Mouse (Mus musculus) v-Abl transformed pro-B cells (cell line): Measurements from ENCODE around the gene Lrrc74b.

Source experiments
- in situ Hi-C, 2 experiments: fragments of 400-800 bp; cut with MboI; formaldehyde crosslinking; loops; one replicate each; pipeline ENCODE4 v1.15.1; 2025; ENCODE audit not compliant: unreplicated experiment in 2 of 2

The Lrrc74b gene

GRCm38 (mm10) chr16:17561128-17561750, at the start of gene Lrrc74b:
Gene Lrrc74b (minus strand): TSS chr16:17561247.
- in situ Hi-C loops, result loop anchor here (25.0 kb wide), 1 partner anchor 476 kb away; no protein-coding TSS in a partner anchor

GRCm38 (mm10) chr16:17605684-17606083, 44.6 kb upstream of the Lrrc74b start:
- in situ Hi-C loops, result no loop called here

- in situ Hi-C loops, result no loop called here
Observed at GRCm38 (mm10) chr16:17604941-17605340, 43.9 kb upstream of the Lrrc74b start.

GRCm38 (mm10) chr16:17600944-17601562, 40.0 kb upstream of the Lrrc74b start:
- in situ Hi-C loops, result no loop called here

GRCm38 (mm10) chr16:17590731-17591130, 29.7 kb upstream of the Lrrc74b start:
- in situ Hi-C loops, result no loop called here

- in situ Hi-C loops, result no loop called here
Observed at GRCm38 (mm10) chr16:17584555-17584954, 23.5 kb upstream of the Lrrc74b start.

DNA sequence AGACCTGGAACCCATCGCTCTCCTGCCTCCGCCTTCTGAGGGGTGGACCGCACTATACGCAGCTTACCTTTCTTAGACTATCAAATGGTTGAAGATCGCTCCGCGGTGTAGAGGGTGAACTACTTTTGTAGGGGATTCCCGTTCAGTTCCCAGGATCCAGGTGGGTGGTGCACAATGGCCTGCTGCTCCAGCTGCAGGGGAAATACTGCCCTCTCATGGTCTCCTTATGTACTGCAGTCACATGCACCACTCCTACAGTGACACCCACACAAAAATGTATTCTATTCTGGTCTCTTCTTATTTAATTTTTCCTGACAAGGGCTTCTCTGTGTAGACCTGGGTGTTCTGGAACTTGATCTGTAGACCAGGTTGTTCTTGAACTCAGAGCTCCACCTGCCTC, 22.0 kb upstream of the Lrrc74b start, which contains the start of gene Slc7a4:
Gene Slc7a4, minus strand, starts transcription at position 151 of the 400 bp plus-strand sequence.
- in situ Hi-C loops, result no loop called here

DNA sequence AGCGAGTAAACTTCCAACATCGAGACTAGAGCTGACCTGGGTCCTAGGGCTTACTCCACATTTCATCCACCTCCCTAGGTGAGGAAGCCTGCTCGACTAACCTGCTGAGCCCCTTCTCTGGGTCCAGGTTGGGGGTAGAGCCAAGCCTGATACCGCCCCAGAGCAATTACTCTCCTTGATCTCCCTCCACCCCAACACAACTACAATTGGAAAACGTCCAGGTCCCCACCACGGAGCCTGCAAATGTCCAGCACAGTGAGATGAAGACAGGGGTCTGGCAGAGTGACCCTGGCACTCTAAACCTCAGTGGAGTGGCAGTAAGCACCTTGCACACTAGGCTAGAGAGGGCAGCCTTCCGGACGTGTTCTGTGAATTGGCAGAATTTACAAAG, 15.8 kb upstream of the Lrrc74b start:
- in situ Hi-C loops, result no loop called here

GRCm38 (mm10) chr16:17575870-17576824, 15.1 kb upstream of the Lrrc74b start:
- in situ Hi-C loops, result no loop called here

- in situ Hi-C loops, result loop anchor here (25.0 kb wide), 1 partner anchor 471 kb away; no protein-coding TSS in a partner anchor
Observed at GRCm38 (mm10) chr16:17566186-17566585, 5.1 kb upstream of the Lrrc74b start.

DNA sequence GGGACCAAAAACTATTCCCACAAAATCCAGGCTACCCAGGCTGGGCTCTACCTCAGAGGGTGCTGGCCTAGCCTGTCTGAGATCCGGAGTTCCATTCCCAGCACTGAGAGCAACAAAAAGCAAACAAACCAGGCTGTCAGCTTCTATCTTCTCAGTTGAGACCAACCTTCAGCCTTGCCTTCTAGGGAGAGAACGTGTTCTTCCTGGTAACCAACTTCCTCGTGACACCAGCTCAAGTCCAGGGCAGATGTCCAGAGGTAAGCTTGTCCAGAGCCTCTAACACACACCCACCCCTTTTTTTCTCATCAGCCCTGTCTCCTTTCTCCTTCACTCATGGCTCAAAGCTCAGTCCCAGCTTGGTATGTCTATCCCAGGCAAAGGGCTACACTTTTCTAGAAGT, 3.7 kb upstream of the Lrrc74b start:
- in situ Hi-C loops, result loop anchor here (25.0 kb wide), 1 partner anchor 473 kb away; no protein-coding TSS in a partner anchor

DNA sequence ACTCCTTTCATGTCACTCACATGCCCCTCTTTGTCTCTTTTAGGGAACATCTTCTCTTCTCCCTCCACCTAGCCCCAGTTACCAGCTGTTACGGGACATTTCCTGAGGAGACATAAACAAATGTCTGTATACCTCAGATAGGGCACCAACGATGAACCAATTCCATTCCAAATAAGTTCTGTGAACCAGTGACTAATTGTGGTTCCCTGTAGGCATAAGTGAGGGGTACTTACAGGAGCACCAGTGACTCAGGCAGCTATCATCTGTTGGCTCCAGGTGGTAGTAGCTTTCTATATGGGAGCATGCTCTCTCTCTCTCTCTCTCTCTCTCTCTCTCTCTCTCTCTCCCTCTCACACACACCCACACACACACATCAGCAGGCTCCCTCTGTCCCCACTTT, 3.2 kb upstream of the Lrrc74b start:
- in situ Hi-C loops, result loop anchor here (25.0 kb wide), 1 partner anchor 473 kb away; no protein-coding TSS in a partner anchor

GRCm38 (mm10) chr16:17563580-17563979, 2.5 kb upstream of the Lrrc74b start:
- in situ Hi-C loops, result loop anchor here (25.0 kb wide), 1 partner anchor 474 kb away; no protein-coding TSS in a partner anchor

DNA sequence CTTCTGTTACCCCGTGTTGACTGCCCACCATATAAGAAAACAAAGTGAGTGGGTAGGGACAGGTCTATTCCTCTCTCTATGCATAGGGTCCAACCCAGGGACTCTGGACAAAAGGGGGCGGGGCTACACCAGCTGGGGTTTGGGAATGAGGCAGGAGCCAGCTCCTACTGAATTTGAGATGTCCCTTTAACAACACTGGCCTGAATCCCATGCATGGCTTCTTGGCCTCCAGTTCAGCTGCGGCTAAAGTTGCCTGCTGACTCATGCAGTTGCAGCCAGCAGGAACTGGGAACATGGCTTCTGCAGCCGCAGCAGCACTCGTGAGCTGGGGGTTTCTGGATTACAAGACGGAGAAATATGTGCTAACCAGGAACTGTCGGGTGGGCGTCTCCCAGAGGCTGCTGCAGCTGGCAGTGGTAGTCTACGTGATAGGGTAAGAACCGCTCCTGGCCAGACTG, 733 bp upstream of the Lrrc74b start, which contains the start of gene P2rx6:
Gene P2rx6, plus strand, starts transcription at position 135 of the 458 bp plus-strand sequence.
- in situ Hi-C loops, result loop anchor here (25.0 kb wide), 1 partner anchor 476 kb away; no protein-coding TSS in a partner anchor

DNA sequence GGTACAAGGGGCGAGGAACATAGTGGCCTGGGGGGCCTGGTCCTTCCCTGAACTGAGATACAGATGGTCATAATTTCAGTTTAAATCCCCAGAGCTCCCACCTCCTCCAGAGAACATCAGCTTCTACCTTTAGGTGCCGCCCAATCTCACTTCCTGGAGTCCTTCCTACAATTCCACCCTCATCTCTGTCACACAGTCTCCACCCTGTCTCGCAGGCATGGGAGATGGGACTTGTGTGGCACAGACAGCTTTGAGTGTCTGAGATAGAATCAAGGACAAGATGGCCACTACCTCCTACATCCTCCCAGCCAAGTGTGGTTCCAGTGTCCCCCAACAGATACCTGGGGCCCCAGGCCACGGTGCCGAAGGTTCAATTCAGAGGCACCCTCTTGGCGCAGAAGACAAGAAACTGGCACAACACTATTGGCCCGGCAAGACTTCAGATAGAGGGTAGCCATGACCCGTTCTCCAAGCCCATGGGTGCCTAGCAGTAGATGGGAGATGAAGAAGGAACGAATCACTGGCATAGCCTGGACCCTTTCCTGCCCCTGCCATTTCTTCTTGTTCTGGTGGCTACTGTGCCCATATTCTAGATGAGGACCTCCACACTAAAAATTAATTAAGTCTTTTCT, 1.5 kb downstream of the Lrrc74b start:
- in situ Hi-C loops, result loop anchor here (5.0 to 25.0 kb wide), 3 partner anchors 175 to 478 kb away; partner anchors contain the start of gene Med15 (in 1 of the 2)

DNA sequence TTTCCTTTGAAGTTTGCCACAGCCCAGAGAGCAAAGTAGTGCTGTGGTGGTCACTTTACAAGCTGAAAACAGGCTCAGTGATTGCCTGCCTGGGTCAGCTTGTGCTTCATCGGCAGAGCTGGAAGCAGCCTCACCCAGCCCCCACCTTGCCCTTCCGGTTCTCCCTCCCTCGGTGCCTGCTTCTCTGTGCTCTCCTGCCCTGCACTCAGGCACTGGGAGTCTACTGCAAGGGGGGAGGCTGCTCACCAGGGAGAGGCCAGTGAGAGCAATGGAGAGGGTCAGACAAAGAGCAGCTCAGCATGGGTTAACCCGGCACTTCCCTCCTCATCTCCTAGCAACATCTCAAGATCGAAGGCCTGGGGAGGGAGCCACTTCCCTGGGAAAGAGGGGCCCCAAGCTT, 2.2 kb downstream of the Lrrc74b start:
- in situ Hi-C loops, result loop anchor here (5.0 to 25.0 kb wide), 3 partner anchors 176 to 478 kb away; partner anchors contain the start of gene Med15 (in 1 of the 2)

- in situ Hi-C loops, result loop anchor here (5.0 to 25.0 kb wide), 3 partner anchors 177 to 479 kb away; partner anchors contain the start of gene Med15 (in 1 of the 2)
Observed at GRCm38 (mm10) chr16:17557947-17558480, 3.0 kb downstream of the Lrrc74b start.

GRCm38 (mm10) chr16:17556907-17557306, 4.1 kb downstream of the Lrrc74b start:
- in situ Hi-C loops, result loop anchor here (5.0 to 25.0 kb wide), 3 partner anchors 178 to 480 kb away; partner anchors contain the start of gene Med15 (in 1 of the 2)

DNA sequence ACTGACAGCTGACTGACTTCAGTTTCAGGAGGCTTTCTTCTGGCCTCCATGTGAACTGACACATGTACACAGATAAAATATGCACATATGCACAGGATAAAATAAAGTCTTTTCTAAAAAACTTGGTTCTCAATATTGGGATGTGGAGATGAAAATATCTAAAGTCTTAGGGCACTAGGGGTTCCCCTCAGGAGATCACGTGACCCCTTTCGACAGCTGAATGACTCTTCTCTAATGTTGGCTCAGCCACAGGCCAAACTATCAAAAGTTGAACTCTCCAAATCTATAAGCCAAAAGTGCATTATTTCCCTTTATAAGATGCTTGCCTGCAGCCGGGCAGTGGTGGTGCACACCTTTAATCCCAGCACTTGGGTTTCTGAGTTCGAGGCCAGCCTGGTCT, 4.9 kb downstream of the Lrrc74b start:
- in situ Hi-C loops, result loop anchor here (5.0 to 25.0 kb wide), 3 partner anchors 179 to 481 kb away; partner anchors contain the start of gene Med15 (in 1 of the 2)
